Mouse (Mus musculus): ENCODE measurements around the gene 4932411N23Rik.
"Not testable (repeated sequence)": the region's sequence is repeated elsewhere in the genome, so short reads cannot be mapped to it uniquely, and the experiment has no call there.

The 4932411N23Rik gene

DNA sequence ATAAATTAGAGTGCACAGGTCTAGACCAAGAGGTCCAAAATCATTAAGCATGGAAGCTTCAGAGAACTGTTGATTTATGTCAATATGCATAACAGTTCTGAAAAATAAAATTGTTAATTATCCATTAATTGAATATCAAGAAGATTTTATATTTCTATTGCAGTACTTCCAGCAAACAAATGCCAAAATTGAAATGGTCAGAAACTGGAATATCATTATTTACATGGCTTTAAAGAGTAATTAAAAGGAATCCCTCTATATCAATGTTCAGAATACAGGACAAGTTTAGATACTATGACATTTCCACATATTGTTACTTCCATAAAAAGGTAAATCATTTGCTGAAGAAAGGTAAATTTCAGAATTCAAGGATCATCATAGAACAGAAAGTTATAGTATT, at the start of gene 4932411N23Rik:
Gene 4932411N23Rik, minus strand, starts transcription at position 101 of the 400 bp plus-strand sequence.
- DNase-seq: no peak

DNA sequence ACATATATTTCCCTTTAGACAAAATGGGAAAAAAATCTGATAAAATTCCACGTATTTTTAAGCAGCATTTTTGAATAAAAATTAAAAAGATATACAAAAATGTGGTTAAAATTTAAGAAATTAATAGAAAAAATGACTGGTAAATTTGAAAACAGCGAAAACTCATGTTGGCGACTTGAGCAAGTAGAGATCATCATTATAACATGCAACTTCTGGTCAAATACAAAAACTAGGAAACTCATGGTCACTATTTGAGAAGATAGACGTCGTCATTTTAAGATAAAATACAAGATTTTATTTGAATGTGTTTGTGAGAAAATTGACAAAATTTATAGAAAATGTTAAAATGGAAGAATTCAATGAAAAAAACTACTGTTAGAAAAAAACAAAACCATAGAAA, 35.8 kb downstream of the 4932411N23Rik start:
- DNase-seq: no peak

DNA sequence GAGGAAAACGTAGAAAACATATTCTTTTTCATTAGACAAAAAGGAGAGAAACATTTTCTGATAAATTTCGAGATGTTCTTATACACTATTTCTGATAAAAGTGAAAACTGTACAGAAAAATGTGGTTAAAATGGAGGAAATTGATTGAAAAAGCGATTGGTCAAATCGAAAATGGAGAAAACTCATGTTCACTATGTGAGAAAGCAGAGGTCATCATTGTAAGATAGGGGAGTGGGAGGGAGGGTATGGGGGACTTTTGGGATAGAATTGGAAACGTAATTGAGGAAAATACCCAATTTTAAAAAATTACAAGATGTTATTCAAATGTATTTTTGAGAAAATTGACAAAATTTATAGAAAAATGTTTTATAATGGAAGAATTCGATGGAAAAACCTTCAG, 38.0 kb downstream of the 4932411N23Rik start:
- DNase-seq: not testable (repeated sequence)

DNA sequence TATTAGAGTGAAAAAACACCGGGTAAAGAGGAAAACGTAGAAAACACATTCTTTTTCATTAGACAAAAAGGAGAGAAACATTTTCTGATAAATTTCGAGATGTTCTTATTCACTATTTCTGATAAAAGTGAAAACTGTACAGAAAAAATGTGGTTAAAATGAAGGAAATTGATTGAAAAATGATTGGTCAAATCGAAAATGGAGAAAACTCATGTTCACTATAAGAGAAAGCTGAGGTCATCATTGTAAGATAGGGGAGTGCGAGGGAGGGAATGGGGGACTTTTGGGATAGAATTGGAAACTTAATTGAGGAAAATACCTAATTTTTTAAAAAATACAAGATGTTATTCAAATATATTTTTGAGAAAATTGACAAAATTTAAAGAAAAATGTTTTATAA, 40.8 kb downstream of the 4932411N23Rik start:
- not testable (repeated sequence) for DNase-seq

DNA sequence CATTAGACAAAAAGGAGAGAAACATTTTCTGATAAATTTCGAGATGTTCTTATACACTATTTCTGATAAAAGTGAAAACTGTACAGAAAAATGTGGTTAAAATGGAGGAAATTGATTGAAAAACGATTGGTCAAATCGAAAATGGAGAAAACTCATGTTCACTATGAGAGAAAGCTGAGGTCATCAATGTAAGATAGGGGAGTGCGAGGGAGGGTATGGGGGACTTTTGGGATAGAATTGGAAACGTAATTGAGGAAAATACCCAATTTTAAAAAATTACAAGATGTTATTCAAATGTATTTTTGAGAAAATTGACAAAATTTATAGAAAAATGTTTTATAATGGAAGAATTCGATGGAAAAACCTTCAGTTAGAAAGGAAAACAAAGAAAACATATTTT, 42.2 kb downstream of the 4932411N23Rik start:
- DNase-seq: not testable (repeated sequence)
